Mouse (Mus musculus): ENCODE measurements around the gene Lrrc3.

The Lrrc3 gene

GRCm38 (mm10) chr10:77867546-77867945 is 34.8 kb downstream of the Lrrc3 start:
- no peak for DNase-seq (ENCODE audit: low spot score in 2 of 2)

GRCm38 (mm10) chr10:77864762-77865143 is 37.6 kb downstream of the Lrrc3 start:
- DNase-seq (ENCODE audit: low spot score in 2 of 2), result no peak

- DNase-seq (ENCODE audit: low spot score in 2 of 2), result peak; percentile 55 to 64
Observed at GRCm38 (mm10) chr10:77864067-77864761, 38.1 kb downstream of the Lrrc3 start.

- no peak for DNase-seq (ENCODE audit: low spot score in 2 of 2)
Observed at GRCm38 (mm10) chr10:77861675-77862074, 40.7 kb downstream of the Lrrc3 start, which contains the start of gene Gm3285. Gene Gm3285, plus strand, starts transcription at chr10:77861975.

- DNase-seq (ENCODE audit: low spot score in 2 of 2), result no peak
Observed at GRCm38 (mm10) chr10:77852559-77852958, 49.8 kb downstream of the Lrrc3 start, which contains the start of gene Gm10318. Gene Gm10318, plus strand, starts transcription at chr10:77852859.
